Mouse (Mus musculus): Measurements from ENCODE around the gene Dlst. TPM values are rescaled to one million over a fixed set of nuclear protein-coding genes. Genes with fewer than 3 reads are reported as not detected.

Dlst gene
- polyA plus RNA-seq, 1 experiment from 2014 or later: 102 TPM

DNA sequence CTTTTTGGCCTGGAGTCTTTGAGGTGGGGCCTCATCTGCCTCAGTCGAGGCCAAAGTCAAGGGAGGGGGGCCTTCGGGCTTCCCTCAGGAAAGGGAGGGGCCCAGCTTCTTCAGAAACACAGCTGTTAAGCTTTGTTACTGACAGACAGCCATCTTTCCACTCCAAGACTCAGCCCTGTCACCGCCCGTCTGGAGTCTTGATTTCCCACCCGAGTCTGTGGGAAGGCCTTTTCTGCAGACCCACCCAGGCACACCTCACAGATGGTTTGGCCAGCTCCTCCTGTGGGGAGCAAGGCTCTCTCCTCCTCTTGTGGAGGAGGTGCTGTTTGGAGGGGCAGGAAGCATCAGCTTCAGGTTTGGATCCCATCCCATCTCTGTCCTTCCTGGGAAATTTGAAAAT is 49.0 kb downstream of the Dlst start:
- no peak for ATAC-seq (ENCODE audit: low FRiP score)
- no peak overlapping the region for H3K9ac ChIP-seq
- no peaks in the 10 kb centered on the region for H3K9me3 ChIP-seq (replicated peaks)
- H3K4me3 ChIP-seq: no peak overlapping the region
- no peak overlapping the region for H3K4me2 ChIP-seq (replicated peaks)
- 78% methylated on average over 5 of the region's 5 CpGs for WGBS
- no peaks in the 10 kb centered on the region for H3K27me3 ChIP-seq
- no peaks in the 10 kb centered on the region for H3K36me3 ChIP-seq
- H3K27ac ChIP-seq: no peak overlapping the region
- H3K4me1 ChIP-seq: no peaks in the 10 kb centered on the region

DNA sequence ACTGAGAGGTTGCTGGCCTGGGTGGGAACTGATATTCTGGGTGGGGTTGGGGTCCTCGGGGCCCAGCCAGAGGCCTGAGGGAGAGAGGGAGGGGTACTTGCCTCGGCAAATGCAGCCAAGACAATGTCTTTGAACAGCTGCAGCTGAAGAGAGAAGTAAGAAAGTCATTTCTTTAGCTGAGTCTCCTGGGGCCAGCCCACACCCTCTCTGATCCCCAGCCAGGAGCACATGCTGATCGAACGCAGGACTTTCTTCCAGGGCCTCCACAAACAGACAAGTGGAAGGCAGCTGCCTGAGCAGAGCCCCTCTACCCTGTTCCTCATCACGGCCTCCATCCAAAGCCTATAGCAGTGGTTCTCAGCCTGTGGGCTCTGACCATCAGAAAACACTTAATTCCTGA is 54.4 kb downstream of the Dlst start:
- H3K9ac ChIP-seq: no peak overlapping the region
- H3K4me1 ChIP-seq: peaks cover 9% of the 10 kb centered on the region
- WGBS: 79% methylated on average over 5 of the region's 5 CpGs
- ATAC-seq (ENCODE audit: low FRiP score): no peak
- no peak overlapping the region for H3K27ac ChIP-seq
- H3K4me3 ChIP-seq: no peak overlapping the region
- peaks cover 4% of the 10 kb centered on the region; the same call in 1 of the 2 replicates for H3K36me3 ChIP-seq
- H3K27me3 ChIP-seq: no peaks in the 10 kb centered on the region; the same call in 1 of the 2 replicates
- H3K9me3 ChIP-seq (replicated peaks): no peaks in the 10 kb centered on the region
- H3K4me2 ChIP-seq (replicated peaks): no peak overlapping the region

DNA sequence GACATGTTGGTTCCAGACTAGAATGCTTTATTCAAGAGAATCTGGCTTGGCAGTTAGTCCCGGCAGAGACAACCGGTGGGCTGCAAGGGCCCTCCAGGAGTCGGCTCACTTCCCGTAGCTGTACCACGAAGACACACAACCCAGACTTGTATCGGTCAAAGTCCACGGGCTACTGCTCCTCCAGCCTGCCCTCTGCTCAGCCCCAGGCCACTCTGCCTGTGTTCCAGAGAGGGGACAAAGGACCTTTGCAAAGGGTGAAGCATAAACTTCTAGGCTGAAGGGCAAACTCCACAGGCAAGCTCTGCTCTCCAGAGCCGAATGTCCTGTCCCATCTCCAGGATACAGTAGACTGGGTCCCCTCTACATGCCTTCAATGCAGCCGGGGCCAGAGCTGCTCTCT is 56.0 kb downstream of the Dlst start:
- H3K4me2 ChIP-seq (replicated peaks): no peak overlapping the region
- peaks cover 11% of the 10 kb centered on the region for H3K4me1 ChIP-seq
- WGBS: 87% methylated on average over 9 of the region's 9 CpGs
- H3K27ac ChIP-seq: no peak overlapping the region
- no peaks in the 10 kb centered on the region for H3K9me3 ChIP-seq (replicated peaks)
- ATAC-seq (ENCODE audit: low FRiP score): no peak
- peaks cover 4% of the 10 kb centered on the region; the same call in 1 of the 2 replicates for H3K36me3 ChIP-seq
- no peak overlapping the region for H3K9ac ChIP-seq
- H3K27me3 ChIP-seq: peaks cover 3% of the 10 kb centered on the region; the same call in 1 of the 2 replicates
- no peak overlapping the region for H3K4me3 ChIP-seq

DNA sequence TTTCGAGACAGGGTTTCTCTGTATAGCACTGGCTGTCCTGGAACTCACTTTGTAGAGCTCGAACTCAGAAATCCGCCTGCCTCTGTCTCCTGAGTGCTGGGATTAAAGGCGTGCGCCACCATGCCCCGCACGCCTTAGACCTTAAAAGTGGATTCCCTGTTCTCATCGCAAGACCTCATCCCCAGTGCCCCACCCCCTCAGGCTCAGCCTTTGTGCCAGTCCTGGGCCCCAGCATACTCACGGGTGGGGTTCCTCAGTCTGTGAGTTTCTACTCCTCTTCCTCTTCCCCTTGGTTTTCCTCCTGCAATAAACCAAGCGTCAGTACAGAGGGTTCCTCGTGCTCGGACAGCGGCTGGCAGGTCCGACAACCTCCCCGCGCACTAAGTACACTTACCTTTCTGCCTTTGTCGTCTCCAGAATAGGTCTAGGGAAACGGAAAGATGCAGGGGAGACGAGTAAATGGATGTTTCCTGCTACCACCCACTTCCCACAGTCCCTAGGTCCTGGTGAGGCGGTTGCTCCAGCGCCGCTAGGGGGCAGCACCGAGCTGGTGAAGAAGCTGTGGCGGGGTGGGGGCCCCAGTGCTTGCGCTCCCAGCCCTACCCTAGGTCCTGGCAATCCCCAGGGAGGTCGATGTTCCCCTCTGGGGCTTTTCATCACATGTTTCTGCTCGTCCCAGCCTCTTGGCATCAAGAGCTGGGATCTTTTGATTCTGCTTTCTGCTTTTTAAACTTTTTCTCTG is 58.7 kb downstream of the Dlst start:
- H3K27ac ChIP-seq: no peak overlapping the region
- peak overlapping the region; percentile 60 for H3K9ac ChIP-seq
- H3K4me1 ChIP-seq: peaks cover 18% of the 10 kb centered on the region
- H3K36me3 ChIP-seq: peaks cover 4% of the 10 kb centered on the region; the same call in 1 of the 2 replicates
- ATAC-seq (ENCODE audit: low FRiP score): no peak; the same call in 1 of the 2 replicates
- 23% methylated on average over 27 of the region's 27 CpGs for WGBS
- peak overlapping the region; percentile 42 for H3K4me2 ChIP-seq (replicated peaks)
- H3K4me3 ChIP-seq: 0 out of 2 replicates have a peak overlapping the region, but pooled peaks have one; percentile 13
- H3K27me3 ChIP-seq: peaks cover 3% of the 10 kb centered on the region; the same call in 1 of the 2 replicates
- no peaks in the 10 kb centered on the region for H3K9me3 ChIP-seq (replicated peaks)

DNA sequence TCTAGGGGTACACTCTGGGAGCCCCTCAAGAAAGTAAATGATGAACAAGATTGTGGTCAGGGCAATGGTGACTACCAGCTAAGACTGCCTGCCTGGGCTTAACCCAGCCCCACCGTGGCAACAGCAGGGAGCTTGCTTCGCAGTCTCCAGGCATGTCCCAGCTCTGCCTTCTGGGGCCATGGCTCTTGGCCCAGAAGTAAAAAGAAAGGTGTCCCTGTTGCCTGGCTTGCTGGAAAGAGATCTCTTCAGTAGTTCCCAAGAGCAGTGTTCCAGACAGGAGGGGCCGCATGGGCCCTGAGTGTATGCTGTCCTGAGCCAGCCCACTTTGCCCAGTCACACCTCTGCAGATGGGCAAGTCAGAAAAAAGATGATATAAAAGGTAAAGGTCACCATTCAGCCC is 59.2 kb downstream of the Dlst start:
- WGBS: 56% methylated on average over 3 of the region's 3 CpGs
- Histone ChIP-seq H3K9ac (no peak overlapping the region), H3K27me3 (peaks cover 5% of the 10 kb centered on the region; the same call in 1 of the 2 replicates), H3K4me1 (peaks cover 21% of the 10 kb centered on the region), H3K36me3 (peaks cover 4% of the 10 kb centered on the region; the same call in 1 of the 2 replicates), H3K4me3 (no peak overlapping the region), H3K9me3 (replicated peaks) (no peaks in the 10 kb centered on the region), H3K27ac (no peak overlapping the region), H3K4me2 (replicated peaks) (peak overlapping the region; percentile 42; the same call in 1 of the 2 replicates)
- ATAC-seq (ENCODE audit: low FRiP score): no peak

DNA sequence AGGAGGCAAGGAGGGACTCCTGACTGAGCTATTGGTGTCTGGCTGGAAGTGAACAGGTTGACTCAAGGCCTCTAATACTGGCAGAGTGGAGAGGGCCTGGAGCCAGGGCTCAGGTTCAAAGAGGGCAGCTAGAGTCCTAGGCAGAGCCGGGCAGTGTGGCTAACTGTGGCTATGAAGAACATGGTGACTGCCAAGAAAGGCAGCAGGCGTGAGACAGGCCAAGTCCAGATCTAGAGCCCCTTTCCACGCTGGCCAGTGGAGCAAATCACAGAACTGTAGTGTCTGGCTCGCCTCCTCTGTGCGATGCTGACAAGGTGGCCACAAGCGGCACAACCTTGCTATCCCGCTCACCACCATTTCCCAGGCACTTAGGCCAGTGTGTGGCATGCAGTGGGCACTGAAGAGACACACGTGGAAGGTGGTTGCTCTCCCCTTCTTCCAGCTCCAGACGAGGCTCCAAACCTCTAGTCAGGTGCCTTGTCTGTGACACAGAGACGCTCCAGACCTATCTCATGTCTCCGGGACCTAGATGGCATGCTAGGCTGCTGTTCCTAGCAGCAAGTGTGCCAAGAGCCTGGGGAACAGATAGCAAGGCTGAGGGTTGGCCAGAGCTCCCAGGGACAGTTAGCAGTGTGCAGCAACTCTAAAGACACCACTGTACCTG is 59.8 kb downstream of the Dlst start:
- peaks cover 4% of the 10 kb centered on the region; the same call in 1 of the 2 replicates for H3K36me3 ChIP-seq
- no peak overlapping the region for H3K27ac ChIP-seq
- H3K9ac ChIP-seq: no peak overlapping the region
- no peak for ATAC-seq (ENCODE audit: low FRiP score)
- H3K4me2 ChIP-seq (replicated peaks): no peak overlapping the region
- peaks cover 5% of the 10 kb centered on the region; the same call in 1 of the 2 replicates for H3K27me3 ChIP-seq
- H3K4me3 ChIP-seq: no peak overlapping the region
- no peaks in the 10 kb centered on the region for H3K9me3 ChIP-seq (replicated peaks)
- WGBS: 86% methylated on average over 11 of the region's 11 CpGs
- peaks cover 26% of the 10 kb centered on the region for H3K4me1 ChIP-seq

DNA sequence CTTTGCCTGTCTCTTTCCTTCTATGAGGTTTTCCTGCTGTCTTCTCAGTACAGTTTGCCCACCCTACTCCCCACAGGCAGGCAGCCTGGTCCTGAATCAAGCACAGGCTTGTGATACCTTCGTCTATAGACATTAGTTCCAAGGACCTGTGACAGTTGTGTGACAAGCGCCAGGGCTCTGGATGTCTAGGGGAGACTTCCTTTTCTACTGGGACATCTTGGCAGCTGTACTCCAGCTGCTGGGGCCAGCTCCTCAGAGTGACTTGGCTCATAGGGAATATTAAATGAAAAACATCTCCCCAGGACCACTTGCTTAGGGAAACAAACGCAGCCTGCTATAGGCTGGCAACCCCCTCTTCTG is 60.3 kb downstream of the Dlst start:
- Histone ChIP-seq H3K4me1 (peaks cover 31% of the 10 kb centered on the region), H3K27ac (no peak overlapping the region), H3K9me3 (replicated peaks) (no peaks in the 10 kb centered on the region), H3K9ac (no peak overlapping the region), H3K36me3 (peaks cover 4% of the 10 kb centered on the region; the same call in 1 of the 2 replicates), H3K4me3 (no peak overlapping the region), H3K27me3 (peaks cover 6% of the 10 kb centered on the region), H3K4me2 (replicated peaks) (no peak overlapping the region)
- no peak for ATAC-seq (ENCODE audit: low FRiP score)
- 88% methylated on average over 3 of the region's 3 CpGs for WGBS

DNA sequence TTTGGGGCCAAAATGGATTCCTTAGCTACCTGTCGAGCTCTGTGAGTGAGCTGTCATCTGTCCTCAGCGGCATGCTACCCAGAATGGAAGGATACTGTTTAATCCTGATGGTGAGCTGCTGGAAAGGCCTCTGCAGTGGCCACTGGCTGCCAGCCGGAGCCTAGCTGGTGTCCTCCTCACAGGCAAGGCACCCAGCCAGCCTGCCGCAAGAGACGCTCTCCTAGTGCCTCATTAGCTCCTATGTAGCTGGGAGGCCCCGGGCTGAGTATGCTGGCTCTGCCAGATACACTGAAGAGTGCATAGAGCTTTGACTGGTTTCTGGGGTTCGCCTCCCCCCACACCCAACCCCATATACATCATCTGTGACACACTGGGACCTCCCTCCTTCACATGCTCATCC is 63.4 kb downstream of the Dlst start:
- no peaks in the 10 kb centered on the region for H3K36me3 ChIP-seq
- H3K4me2 ChIP-seq (replicated peaks): peak overlapping the region; percentile 60
- no peak for ATAC-seq (ENCODE audit: low FRiP score)
- H3K27me3 ChIP-seq: peaks cover 34% of the 10 kb centered on the region
- H3K9ac ChIP-seq: peak overlapping the region; percentile 35; the same call in 1 of the 2 replicates
- peak overlapping the region; percentile 18; the same call in 1 of the 2 replicates for H3K27ac ChIP-seq
- H3K4me3 ChIP-seq: no peak overlapping the region
- peaks cover 50% of the 10 kb centered on the region for H3K4me1 ChIP-seq
- WGBS: 80% methylated on average over 7 of the region's 7 CpGs
- H3K9me3 ChIP-seq (replicated peaks): no peaks in the 10 kb centered on the region

DNA sequence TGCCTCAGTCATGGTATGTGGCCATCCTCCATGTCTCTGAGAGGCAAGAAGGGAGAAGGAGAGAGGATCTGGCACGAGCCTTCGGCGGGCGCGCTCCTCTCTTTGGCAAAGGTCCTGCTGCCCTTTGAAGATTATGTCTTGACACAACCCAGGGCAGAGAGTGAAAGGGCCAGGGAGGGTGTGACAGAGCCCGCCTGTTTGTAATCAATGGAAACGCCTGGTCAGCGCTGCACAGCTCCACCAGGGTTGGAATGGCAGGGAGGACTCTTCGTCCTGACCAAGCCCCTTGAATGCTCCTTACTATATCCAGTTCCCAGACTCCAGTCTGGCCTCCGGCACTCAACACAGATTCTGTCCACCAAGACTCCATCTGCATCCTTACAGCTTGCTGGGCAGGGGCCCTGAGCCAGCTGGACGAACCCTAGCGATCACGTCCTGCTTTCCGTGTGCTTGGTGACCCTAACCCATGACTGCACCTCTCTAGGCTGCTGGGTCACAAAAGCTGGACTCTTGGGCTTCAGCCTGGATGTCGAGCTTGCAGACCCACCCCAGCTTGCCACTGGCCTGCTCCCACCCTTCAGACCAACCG is 64.5 kb downstream of the Dlst start:
- Histone ChIP-seq H3K4me3 (peak overlapping the region; percentile 33), H3K27ac (peak overlapping the region; percentile 70), H3K4me1 (peaks cover 39% of the 10 kb centered on the region), H3K9me3 (replicated peaks) (no peaks in the 10 kb centered on the region), H3K36me3 (no peaks in the 10 kb centered on the region), H3K4me2 (replicated peaks) (peak overlapping the region; percentile 60), H3K27me3 (peaks cover 33% of the 10 kb centered on the region), H3K9ac (0 out of 2 replicates have a peak overlapping the region, but pooled peaks have one; percentile 38)
- WGBS: 52% methylated on average over 16 of the region's 16 CpGs
- no peak for ATAC-seq (ENCODE audit: low FRiP score)

DNA sequence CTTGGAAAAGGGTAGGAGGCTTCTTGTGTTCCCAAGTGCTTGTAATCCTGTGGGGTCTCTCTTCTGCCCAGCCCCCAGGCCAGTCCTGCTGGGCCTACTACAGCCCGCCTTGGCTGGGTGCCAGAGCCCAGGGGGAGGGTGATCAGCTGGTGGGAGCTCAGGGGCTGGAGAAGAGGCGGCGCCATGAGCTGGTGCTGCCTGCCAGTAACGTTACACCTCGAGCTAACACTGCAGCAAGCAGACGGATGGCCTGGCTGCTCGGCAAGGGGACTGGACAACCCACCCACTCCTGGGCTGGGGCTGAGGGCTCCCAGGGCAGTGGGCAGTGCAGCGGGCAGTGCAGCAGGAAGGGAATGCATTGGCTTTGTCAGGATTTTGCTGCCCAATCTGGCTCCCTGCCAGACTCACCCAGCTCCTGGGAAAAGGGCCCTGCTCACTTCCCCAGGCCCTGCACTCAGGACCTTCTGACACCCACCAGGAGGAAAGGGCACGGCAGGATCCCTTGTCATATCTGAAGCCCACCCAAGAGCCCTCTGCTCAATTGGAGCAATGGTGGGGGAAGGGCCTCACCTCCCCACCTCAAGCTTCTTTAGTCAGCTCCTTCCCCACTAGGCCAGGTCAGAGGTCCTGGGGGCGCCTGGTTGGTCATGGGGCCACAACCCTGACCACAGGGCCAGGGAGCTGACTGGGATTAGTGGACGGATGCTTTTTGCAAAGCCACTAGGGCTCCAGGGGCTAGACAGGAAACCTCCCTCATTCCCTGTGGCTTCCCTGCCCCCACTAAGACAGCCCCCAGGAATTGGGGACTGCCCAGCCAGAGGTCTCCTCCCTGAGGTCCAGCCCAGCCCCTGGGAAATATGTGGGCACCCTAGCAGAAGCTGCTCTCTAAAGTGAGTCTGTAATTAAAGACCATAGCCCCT is 65.6 kb downstream of the Dlst start:
- H3K9ac ChIP-seq: peak overlapping the region; percentile 43; the same call in 1 of the 2 replicates
- ATAC-seq (ENCODE audit: low FRiP score): peak; percentile 84
- WGBS: 7% methylated on average over 11 of the region's 11 CpGs

DNA sequence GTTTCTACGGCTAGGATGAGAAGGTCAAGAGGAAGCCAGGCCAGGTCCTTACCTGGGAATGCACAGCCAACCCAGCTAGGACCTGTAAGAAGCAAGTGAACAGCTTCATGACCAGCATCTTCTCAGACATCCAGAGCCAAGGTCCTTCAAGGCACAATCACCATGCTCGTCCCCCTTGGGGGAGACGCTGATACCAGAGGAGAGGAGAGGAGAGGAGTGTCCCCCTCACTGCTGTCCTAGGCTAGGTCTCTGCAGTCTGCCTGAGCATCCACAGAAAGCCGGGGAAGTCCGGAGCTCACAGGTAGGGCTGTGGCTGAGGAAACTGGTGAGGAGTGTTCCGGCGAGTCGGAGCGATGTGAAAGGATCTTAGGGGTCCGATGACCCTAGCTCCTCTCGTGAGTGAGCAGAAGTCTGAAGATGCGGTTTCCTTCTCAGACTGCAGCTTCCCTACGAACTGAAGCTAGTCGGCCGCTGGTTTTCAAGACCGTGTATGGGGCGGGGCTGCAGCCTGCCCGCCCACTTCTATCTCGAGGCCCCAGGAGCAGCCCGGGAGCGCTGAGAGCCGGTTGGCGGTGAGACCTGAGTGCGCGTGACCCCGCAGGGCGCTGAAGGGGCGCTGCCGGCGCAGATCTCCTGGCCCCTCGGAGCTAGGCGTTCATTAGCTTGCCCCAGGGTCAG is 66.4 kb downstream of the Dlst start:
- Histone ChIP-seq H3K36me3 (no peaks in the 10 kb centered on the region), H3K4me1 (peaks cover 49% of the 10 kb centered on the region), H3K9ac (peak overlapping the region; percentile 43; the same call in 1 of the 2 replicates), H3K27me3 (peaks cover 31% of the 10 kb centered on the region), H3K4me3 (peak overlapping the region; percentile 33), H3K9me3 (replicated peaks) (no peaks in the 10 kb centered on the region), H3K27ac (no peak overlapping the region), H3K4me2 (replicated peaks) (peak overlapping the region; percentile 60)
- WGBS: 3% methylated on average over 32 of the region's 32 CpGs
- ATAC-seq (ENCODE audit: low FRiP score): no peak

More for the DNA sequence above, 65.6 kb downstream of the Dlst start:
- peaks cover 42% of the 10 kb centered on the region for H3K4me1 ChIP-seq
- no peaks in the 10 kb centered on the region for H3K9me3 ChIP-seq (replicated peaks)
- H3K36me3 ChIP-seq: no peaks in the 10 kb centered on the region
- peak overlapping the region; percentile 33 for H3K4me3 ChIP-seq
- H3K27me3 ChIP-seq: peaks cover 31% of the 10 kb centered on the region
- peak overlapping the region; percentile 60 for H3K4me2 ChIP-seq (replicated peaks)
- H3K27ac ChIP-seq: peak overlapping the region; percentile 70

Measured in hindbrain, embryonic 12.5 days (tissue).